Mouse (Mus musculus) liver, embryonic 12.5 days (tissue): ENCODE data around the gene Rhbg. TPM values are rescaled to one million over a fixed set of nuclear protein-coding genes. Genes with fewer than 3 reads are reported as not detected.

ENCODE experiments used
- ATAC-seq: fragments of 200-750 bp; cut with Nextera tagmentation; 2 replicates; pipeline ENCODE4 v1.8.0; 2017; ENCODE audit warnings: moderate number of reproducible peaks, mild to moderate bottlenecking, moderate library complexity
- H3K27ac ChIP-seq: fragments of 300-500 bp; sonication (generic); 2 replicates; pipeline ENCODE4 v1.5.1; 2016; ENCODE audit warnings: mild to moderate bottlenecking
- H3K27me3 ChIP-seq: fragments of 300-500 bp; sonication (generic); replicated peaks from 2 replicates; pipeline ENCODE4 v1.6.1; 2016; ENCODE audit warnings: mild to moderate bottlenecking, moderate library complexity
- H3K36me3 ChIP-seq: fragments of 300-500 bp; sonication (generic); 2 replicates; pipeline ENCODE4 v1.6.1; 2016; ENCODE audit warnings: mild to moderate bottlenecking, moderate library complexity
- H3K4me1 ChIP-seq: fragments of 300-500 bp; sonication (generic); 2 replicates; pipeline ENCODE4 v1.6.1; 2016
- H3K4me2 ChIP-seq: fragments of 300-500 bp; sonication (generic); 2 replicates; pipeline ENCODE4 v1.6.1; 2016; ENCODE audit warnings: mild to moderate bottlenecking, moderate library complexity
- H3K4me3 ChIP-seq: fragments of 300-500 bp; sonication (generic); 2 replicates; pipeline ENCODE4 v1.5.1; 2016; ENCODE audit warnings: mild to moderate bottlenecking, moderate library complexity
- H3K9ac ChIP-seq: fragments of 300-500 bp; sonication (generic); 2 replicates; pipeline ENCODE4 v1.6.1; 2016; ENCODE audit warnings: mild to moderate bottlenecking, moderate library complexity
- H3K9me3 ChIP-seq: fragments of 300-500 bp; sonication (generic); replicated peaks from 2 replicates; pipeline ENCODE4 v1.6.1; 2016; ENCODE audit warnings: mild to moderate bottlenecking, moderate library complexity
- WGBS: fragments of 180-500 bp; shearing (Covaris S2); methylation state at CpG from one replicate; pipeline ENCODE4 v1.1.7; 2016; ENCODE audit not compliant: insufficient replicate concordance; 5-methylcytosine and 5-hydroxymethylcytosine counted together
- polyA plus RNA-seq: library from polyadenylated mRNA; unstranded; fragments of >200 nt; fragmentation: Nextera tagmentation; extraction: Ambion mirVana; gene quantifications from 2 replicates; pipeline ENCODE4 v1.2.1, GENCODE M21; 2016

Rhbg gene
- polyA plus RNA-seq, 1 experiment from 2014 or later: 16.0 TPM

GRCm38 (mm10) chr3:88235216-88235615, 19.3 kb downstream of the Rhbg start:
- Histone ChIP-seq H3K4me3 (no peak overlapping the region), H3K4me1 (0 out of 2 replicates have a peak, but pooled peaks cover 3% of the 10 kb centered on the region), H3K9ac (no peak overlapping the region), H3K27me3 (peaks cover 99% of the 10 kb centered on the region), H3K4me2 (no peak overlapping the region), H3K36me3 (no peaks in the 10 kb centered on the region), H3K27ac (no peak overlapping the region), H3K9me3 (no peaks in the 10 kb centered on the region)
- no peak for ATAC-seq
- WGBS: 6% methylated on average over 3 of the region's 3 CpGs

GRCm38 (mm10) chr3:88234041-88234440, 20.5 kb downstream of the Rhbg start:
- H3K9ac ChIP-seq: no peak overlapping the region
- peaks cover 99% of the 10 kb centered on the region for H3K27me3 ChIP-seq
- H3K4me1 ChIP-seq: 0 out of 2 replicates have a peak, but pooled peaks cover 3% of the 10 kb centered on the region
- H3K27ac ChIP-seq: no peak overlapping the region
- H3K36me3 ChIP-seq: no peaks in the 10 kb centered on the region
- H3K4me2 ChIP-seq: no peak overlapping the region
- 62% methylated on average over 8 of the region's 8 CpGs for WGBS
- H3K9me3 ChIP-seq: no peaks in the 10 kb centered on the region
- H3K4me3 ChIP-seq: no peak overlapping the region
- no peak for ATAC-seq

- Histone ChIP-seq H3K9me3 (no peaks in the 10 kb centered on the region), H3K27ac (no peak overlapping the region), H3K27me3 (peaks cover 99% of the 10 kb centered on the region), H3K36me3 (no peaks in the 10 kb centered on the region), H3K4me3 (no peak overlapping the region), H3K9ac (no peak overlapping the region), H3K4me1 (0 out of 2 replicates have a peak, but pooled peaks cover 3% of the 10 kb centered on the region), H3K4me2 (no peak overlapping the region)
- ATAC-seq: no peak
- WGBS: 22% methylated on average over 7 of the region's 7 CpGs
These were observed 21.5 kb downstream of the Rhbg start for GRCm38 (mm10) chr3:88232851-88233649.

GRCm38 (mm10) chr3:88232301-88232702, 22.2 kb downstream of the Rhbg start:
- H3K4me3 ChIP-seq: no peak overlapping the region
- no peak for ATAC-seq
- no peak overlapping the region for H3K9ac ChIP-seq
- no peaks in the 10 kb centered on the region for H3K9me3 ChIP-seq
- H3K36me3 ChIP-seq: no peaks in the 10 kb centered on the region
- WGBS: 43% methylated on average over 7 of the region's 7 CpGs
- no peak overlapping the region for H3K4me2 ChIP-seq
- H3K27ac ChIP-seq: no peak overlapping the region
- H3K27me3 ChIP-seq: peaks cover 98% of the 10 kb centered on the region
- no peaks in the 10 kb centered on the region for H3K4me1 ChIP-seq

- ATAC-seq: no peak
- 47% methylated on average over 1 of the region's 1 CpGs for WGBS
- no peaks in the 10 kb centered on the region for H3K36me3 ChIP-seq
These were observed 23.4 kb downstream of the Rhbg start for GRCm38 (mm10) chr3:88231061-88231641.

GRCm38 (mm10) chr3:88230262-88231047, 24.1 kb downstream of the Rhbg start:
- H3K4me1 ChIP-seq: no peaks in the 10 kb centered on the region
- H3K4me2 ChIP-seq: no peak overlapping the region
- no peak for ATAC-seq
- no peak overlapping the region for H3K4me3 ChIP-seq
- 45% methylated on average over 17 of the region's 17 CpGs for WGBS
- no peak overlapping the region for H3K9ac ChIP-seq
- peaks cover 94% of the 10 kb centered on the region for H3K27me3 ChIP-seq
- no peaks in the 10 kb centered on the region for H3K36me3 ChIP-seq
- no peak overlapping the region for H3K27ac ChIP-seq
- no peaks in the 10 kb centered on the region for H3K9me3 ChIP-seq

More at GRCm38 (mm10) chr3:88231061-88231641, 23.4 kb downstream of the Rhbg start:
- no peak overlapping the region for H3K4me2 ChIP-seq
- no peak overlapping the region for H3K27ac ChIP-seq
- no peaks in the 10 kb centered on the region for H3K4me1 ChIP-seq
- peaks cover 94% of the 10 kb centered on the region for H3K27me3 ChIP-seq
- no peaks in the 10 kb centered on the region for H3K9me3 ChIP-seq
- no peak overlapping the region for H3K9ac ChIP-seq
- no peak overlapping the region for H3K4me3 ChIP-seq

GRCm38 (mm10) chr3:88229526-88229925, 25.0 kb downstream of the Rhbg start:
- Histone ChIP-seq H3K36me3 (no peaks in the 10 kb centered on the region), H3K4me3 (no peak overlapping the region), H3K27ac (no peak overlapping the region), H3K9ac (no peak overlapping the region), H3K9me3 (no peaks in the 10 kb centered on the region), H3K4me1 (no peaks in the 10 kb centered on the region), H3K4me2 (no peak overlapping the region), H3K27me3 (peaks cover 95% of the 10 kb centered on the region)
- no peak for ATAC-seq
- whole genome bisulfite sequencing: 68% methylated on average over 6 of the region's 6 CpGs

GRCm38 (mm10) chr3:88228906-88229305, 25.6 kb downstream of the Rhbg start:
- no peak overlapping the region for H3K27ac ChIP-seq
- no peak for ATAC-seq
- no peak overlapping the region for H3K4me2 ChIP-seq
- H3K4me3 ChIP-seq: no peak overlapping the region
- no peaks in the 10 kb centered on the region for H3K4me1 ChIP-seq
- H3K9me3 ChIP-seq: no peaks in the 10 kb centered on the region
- no peaks in the 10 kb centered on the region for H3K36me3 ChIP-seq
- no peak overlapping the region for H3K9ac ChIP-seq
- H3K27me3 ChIP-seq: peaks cover 95% of the 10 kb centered on the region
- 42% methylated on average over 4 of the region's 4 CpGs for WGBS

- Histone ChIP-seq H3K9ac (no peak overlapping the region), H3K9me3 (no peaks in the 10 kb centered on the region), H3K4me1 (no peaks in the 10 kb centered on the region), H3K27ac (no peak overlapping the region), H3K27me3 (peaks cover 95% of the 10 kb centered on the region), H3K4me3 (no peak overlapping the region), H3K4me2 (no peak overlapping the region), H3K36me3 (no peaks in the 10 kb centered on the region)
- WGBS: 48% methylated on average over 6 of the region's 6 CpGs
- no peak for ATAC-seq
These were observed 26.5 kb downstream of the Rhbg start for GRCm38 (mm10) chr3:88227976-88228375.

- Histone ChIP-seq H3K36me3 (no peaks in the 10 kb centered on the region), H3K4me3 (no peak overlapping the region), H3K4me2 (no peak overlapping the region), H3K27me3 (peaks cover 95% of the 10 kb centered on the region), H3K9ac (no peak overlapping the region), H3K27ac (no peak overlapping the region), H3K4me1 (no peaks in the 10 kb centered on the region), H3K9me3 (no peaks in the 10 kb centered on the region)
- ATAC-seq: no peak
- WGBS: 24% methylated on average over 4 of the region's 4 CpGs
These were observed 27.2 kb downstream of the Rhbg start for GRCm38 (mm10) chr3:88227260-88227659.

GRCm38 (mm10) chr3:88226101-88226845, 28.2 kb downstream of the Rhbg start:
- no peak overlapping the region for H3K9ac ChIP-seq
- no peaks in the 10 kb centered on the region for H3K4me1 ChIP-seq
- no peak overlapping the region for H3K4me2 ChIP-seq
- no peak overlapping the region for H3K4me3 ChIP-seq
- no peak overlapping the region for H3K27ac ChIP-seq
- ATAC-seq: no peak
- peaks cover 95% of the 10 kb centered on the region for H3K27me3 ChIP-seq
- 65% methylated on average over 10 of the region's 10 CpGs for WGBS
- H3K36me3 ChIP-seq: no peaks in the 10 kb centered on the region
- H3K9me3 ChIP-seq: no peaks in the 10 kb centered on the region
